Mouse (Mus musculus) hindlimb bud, embryonic 11.5 days (tissue): ENCODE results near the gene Popdc2.

Experiments
- DNase-seq: peaks from one replicate; pipeline ENCODE4 v3.0.0-alpha.2; 2012; ENCODE audit warnings: low read depth, low spot score; ENCODE audit errors: extremely low spot score

The Popdc2 gene

DNA sequence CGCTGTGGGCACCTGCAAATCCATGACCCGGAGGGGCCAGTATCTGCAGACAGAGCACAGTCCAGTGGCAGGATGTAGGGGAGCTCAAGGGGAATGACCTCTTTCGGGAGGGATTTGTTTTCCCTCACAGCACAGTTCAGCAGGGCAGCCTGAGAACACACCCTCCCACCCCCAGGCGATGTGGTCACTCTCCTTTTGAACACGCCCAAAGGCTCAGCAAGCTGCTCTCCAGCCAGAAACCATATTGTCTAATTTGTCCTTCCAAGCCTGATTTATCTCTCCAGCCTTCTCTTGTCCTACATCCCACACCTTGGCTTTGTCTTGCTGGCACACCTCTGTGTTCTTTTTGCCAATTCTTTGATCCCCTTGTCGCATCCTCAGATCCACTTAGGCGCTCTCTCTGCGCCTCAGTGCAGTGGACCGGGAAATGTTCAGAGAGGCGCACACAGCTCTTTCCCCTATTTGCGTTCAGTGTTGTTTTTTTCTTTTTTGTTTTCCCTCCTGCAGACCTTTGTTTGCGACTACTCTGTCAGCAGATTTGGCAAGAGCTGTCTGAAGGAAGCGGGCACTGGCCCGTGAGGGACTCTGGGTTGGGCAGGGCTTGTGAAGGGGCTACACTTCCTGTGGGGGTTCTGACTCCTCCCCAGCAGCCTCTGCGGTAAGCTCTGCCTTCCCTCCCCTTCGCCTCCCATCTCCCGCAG, 37.7 kb downstream of the Popdc2 start:
- DNase-seq: no peak

DNA sequence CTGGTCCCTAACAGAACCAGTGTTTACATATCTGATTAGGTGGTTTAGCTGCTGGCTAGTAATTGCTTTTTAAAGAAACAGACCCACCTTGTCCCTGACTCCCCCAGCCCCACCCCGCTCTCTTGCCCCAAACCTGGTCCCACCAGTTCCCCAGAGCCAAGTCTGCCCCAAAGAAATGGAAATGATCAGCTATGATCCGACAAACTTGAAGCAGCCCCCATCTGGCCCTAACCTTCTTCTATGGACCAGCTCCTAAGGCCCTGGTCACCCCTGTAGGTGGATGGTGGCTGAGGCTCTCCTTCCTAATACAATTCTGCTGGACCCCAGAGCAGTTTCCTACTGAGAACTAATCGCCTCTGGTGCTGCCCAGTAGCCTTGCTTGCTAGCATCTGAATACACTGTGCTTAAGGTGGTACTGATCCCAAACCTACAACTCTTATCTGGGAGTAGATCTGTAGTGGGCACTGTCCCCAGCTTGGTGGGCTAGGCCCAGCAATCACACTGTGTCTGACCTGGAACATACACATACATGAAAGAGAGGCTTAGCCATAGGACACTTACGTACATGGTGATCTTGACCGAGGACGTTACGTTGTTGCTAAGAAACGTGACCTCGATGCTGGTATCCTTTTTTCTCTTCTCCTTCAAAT, 38.4 kb downstream of the Popdc2 start:
- no peak for DNase-seq

DNA sequence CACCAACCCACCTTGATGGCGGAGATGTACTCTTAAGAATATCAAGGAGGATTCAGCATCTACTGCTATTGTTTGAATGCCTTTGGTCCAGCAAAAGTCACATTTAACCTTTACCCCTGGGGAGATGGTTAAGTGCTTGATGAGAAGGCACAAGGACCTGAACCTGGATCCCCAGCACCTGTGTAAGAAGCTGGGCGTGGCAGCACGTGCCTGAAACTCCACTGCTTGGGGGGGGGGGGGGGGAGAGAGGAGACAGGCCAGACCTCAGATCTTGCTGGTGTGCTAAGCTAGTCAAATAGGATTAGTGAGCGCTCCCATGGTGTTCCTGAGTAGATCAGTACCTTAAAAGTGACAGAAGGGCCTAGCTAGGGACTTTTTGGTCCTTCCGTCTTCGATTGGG, 39.5 kb downstream of the Popdc2 start:
- no peak for DNase-seq

DNA sequence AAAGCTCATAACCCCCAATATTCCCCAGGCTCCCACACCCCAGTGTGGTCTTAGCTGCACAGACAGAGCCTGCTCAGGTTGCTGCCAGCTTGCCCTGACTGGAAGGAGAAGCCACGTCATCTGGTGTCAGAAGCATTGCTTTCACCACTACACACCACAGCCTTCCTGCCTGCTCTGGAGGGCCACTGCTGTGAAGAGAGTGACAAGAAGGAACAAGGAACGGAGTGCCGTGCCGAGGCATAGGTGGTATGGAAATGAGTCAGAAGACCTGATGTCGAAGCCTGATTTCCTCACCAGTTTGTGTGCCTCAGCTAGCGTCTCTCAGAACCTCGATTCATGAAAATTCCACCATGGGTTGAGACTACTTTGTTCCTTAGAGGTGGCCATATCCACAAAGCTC, 41.6 kb downstream of the Popdc2 start:
- DNase-seq: no peak

DNA sequence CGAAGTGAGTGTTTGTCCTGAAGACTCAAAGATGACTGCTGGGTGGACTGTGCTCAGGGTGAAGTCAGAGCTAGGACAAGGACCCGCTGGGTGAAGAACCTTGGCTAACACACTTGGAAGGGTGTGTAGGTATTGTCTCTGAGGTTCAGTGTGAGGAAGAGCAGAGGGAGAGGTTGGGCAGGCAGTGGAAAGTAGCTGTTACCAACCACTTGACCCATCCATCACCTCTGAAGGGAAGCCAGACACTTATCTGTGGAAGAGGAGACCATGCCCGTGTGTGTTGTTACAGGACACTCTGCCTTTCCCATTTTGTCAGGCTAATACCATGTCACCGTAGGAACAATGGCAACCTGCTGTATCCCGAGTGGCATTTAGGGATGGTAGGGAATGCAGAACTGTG, 44.3 kb downstream of the Popdc2 start:
- DNase-seq: no peak

DNA sequence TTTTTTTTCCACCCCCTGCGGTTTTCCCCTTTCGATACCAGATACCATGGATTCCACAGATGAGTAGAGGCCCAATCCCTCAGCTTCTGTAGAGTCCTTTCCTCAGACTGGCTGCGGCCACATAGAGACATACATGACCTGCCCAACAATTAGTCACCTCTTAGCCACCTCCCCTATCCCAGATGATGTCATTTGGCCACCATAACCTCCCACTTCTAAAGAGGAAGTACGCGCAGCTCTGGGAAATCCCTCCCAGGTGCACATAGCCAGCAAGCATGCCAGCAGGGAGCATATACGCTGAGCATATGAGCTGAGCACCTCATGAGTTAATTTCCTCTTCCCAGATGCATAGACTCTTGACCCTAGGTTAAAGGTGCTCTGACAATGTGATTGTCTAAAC, 44.7 kb downstream of the Popdc2 start:
- DNase-seq: no peak

DNA sequence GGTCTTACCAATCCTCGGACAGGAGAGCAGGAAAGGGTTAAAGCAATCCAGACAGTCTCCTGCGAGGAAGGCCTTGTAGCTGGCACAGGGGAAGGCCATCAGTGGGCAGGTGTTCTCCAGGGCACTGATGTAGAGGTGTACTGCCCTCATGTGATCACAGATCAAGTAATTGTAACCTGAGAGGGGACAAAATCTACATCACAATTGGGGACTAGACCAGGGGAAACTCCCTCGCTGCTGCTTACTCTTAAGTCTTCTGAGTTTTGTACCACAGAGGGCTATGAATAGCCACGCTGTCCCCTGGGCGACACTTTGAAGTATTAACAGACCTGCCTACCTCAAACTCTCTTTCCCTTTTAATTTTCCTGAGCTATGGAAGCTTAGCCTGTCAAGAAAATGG, 45.6 kb downstream of the Popdc2 start:
- no peak for DNase-seq

DNA sequence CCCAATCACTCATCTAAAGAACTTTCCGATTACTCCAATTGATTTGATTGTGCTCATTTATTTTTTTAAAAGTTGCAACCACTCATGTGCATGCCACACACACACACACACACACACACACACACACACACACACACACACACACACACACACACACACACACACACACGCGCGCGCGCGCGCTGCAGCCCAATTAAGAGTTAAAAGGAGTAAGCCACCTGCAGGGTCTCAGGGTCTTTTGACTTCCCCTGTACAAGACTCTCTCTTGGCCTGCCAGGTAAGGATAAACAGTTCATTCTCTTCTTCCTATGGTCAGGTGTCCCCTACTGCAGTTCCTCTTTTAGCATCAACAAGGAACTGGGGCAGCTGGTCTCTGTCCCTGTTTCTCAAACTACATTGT, 46.4 kb downstream of the Popdc2 start:
- no peak for DNase-seq

DNA sequence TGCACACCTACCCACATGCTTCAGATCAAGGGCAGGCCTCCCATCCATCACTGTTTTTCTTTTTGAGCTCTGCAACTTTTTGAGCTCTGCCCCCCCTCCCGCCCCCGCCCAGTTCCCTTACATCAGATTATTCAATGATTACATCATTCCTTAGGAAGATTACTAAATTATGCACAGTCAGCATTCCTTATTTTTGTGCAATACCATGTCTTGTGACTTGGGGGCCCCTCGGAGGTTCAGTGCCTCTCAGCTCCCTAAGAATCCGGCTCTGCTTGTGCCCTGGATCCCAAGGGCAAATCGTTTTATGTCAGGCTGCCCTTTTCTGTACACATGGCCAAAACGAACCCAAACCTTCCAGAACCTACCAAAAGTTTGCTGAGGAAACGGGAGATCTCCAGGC, 52.9 kb downstream of the Popdc2 start:
- no peak for DNase-seq

DNA sequence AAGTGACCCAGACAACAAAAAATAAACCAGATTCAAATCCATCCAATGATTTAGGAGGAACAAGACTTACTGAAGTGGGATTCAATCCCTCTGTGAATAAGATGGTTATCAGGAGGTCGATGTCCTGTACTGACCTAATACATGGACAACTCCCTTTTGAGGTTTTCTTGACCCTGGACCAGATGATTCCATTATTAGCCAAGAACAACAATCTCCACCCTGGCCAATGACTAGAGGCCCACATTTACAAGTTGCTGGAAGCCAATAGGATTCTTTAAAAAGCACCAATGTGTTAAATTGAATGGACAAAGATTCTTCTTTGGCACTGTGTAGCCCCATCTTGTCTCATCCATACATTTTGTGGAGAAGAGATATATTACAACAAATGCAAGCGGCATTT, 63.4 kb downstream of the Popdc2 start:
- no peak for DNase-seq

DNA sequence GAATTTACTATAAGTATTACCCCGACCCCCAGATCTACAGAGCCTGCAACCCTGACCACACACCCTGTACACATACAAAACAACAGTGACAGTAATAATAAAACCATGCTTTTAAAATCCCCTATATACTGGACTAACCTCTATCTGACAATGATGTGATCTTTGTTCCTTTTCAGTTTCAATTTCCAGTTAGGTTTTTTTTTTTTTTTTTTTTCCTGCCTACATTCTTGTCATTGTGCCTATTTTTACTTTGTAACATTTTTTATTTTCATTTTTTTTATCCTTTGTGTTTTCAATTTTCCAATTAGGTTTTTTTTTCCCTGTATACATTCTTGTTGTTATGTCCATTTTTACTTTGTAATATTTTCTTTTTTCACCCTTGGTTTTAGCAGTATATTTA, 63.8 kb downstream of the Popdc2 start:
- no peak for DNase-seq
